Mouse (Mus musculus): ENCODE measurements around the gene Prpf39. TPM values are rescaled to one million over a fixed set of nuclear protein-coding genes. Genes with fewer than 3 reads are reported as not detected.

Prpf39 gene
- polyA plus RNA-seq (2011; ENCODE audit: insufficient read depth, insufficient read length, low read depth, missing spikeins), result 126 and 135 TPM in 2 replicates

GRCm38 (mm10) chr12:65036190-65036870 is at the start of gene Prpf39:
Gene Prpf39, plus strand, starts transcription at chr12:65036333.
- Histone ChIP-seq H3K4me1 (ENCODE audit: control insufficient read depth, insufficient read depth, low read length) (peaks cover 2% of the 10 kb centered on the region), H3K9ac (ENCODE audit: low read depth, poor library complexity, severe bottlenecking) (peak within 1 kb of the TSS; percentile 85), H3K27me3 (ENCODE audit: control insufficient read depth, insufficient read depth, low read length, poor library complexity, severe bottlenecking) (no peaks in the 10 kb centered on the region), H3K9me3 (replicated peaks; ENCODE audit: control insufficient read depth, insufficient read depth, low read length, poor library complexity, severe bottlenecking) (peaks cover 15% of the 10 kb centered on the region), H3K36me3 (ENCODE audit: control insufficient read depth, insufficient read depth, low read length, poor library complexity, severe bottlenecking) (peaks cover 2% of the 10 kb centered on the region; the same call in 1 of the 2 replicates), H3K27ac (ENCODE audit: insufficient read depth, low read length) (no peak within 1 kb of the TSS), H3K4me3 (ENCODE audit: low read depth, low read length) (peak within 1 kb of the TSS; percentile 82)
- no peak for TF ChIP-seq EP300 (IDR thresholded peaks at IDR 0.05; ENCODE audit: insufficient read depth, low read depth, low read length)
- TF ChIP-seq CTCF (IDR thresholded peaks at IDR 0.05; ENCODE audit: low read depth, low read length), result no peak
- peak; percentile 73 for TF ChIP-seq POLR2A (IDR thresholded peaks at IDR 0.05; ENCODE audit: insufficient read depth, low read length)

GRCm38 (mm10) chr12:65007725-65008124 is 28.4 kb upstream of the Prpf39 start:
- H3K36me3 ChIP-seq (ENCODE audit: control insufficient read depth, insufficient read depth, low read length, poor library complexity, severe bottlenecking), result peaks cover 13% of the 10 kb centered on the region
- H3K9me3 ChIP-seq (replicated peaks; ENCODE audit: control insufficient read depth, insufficient read depth, low read length, poor library complexity, severe bottlenecking), result no peaks in the 10 kb centered on the region
- H3K4me1 ChIP-seq (ENCODE audit: control insufficient read depth, insufficient read depth, low read length), result no peaks in the 10 kb centered on the region
- no peak overlapping the region for H3K9ac ChIP-seq (ENCODE audit: low read depth, poor library complexity, severe bottlenecking)
- no peak overlapping the region for H3K27ac ChIP-seq (ENCODE audit: insufficient read depth, low read length)
- no peaks in the 10 kb centered on the region for H3K27me3 ChIP-seq (ENCODE audit: control insufficient read depth, insufficient read depth, low read length, poor library complexity, severe bottlenecking)
- TF ChIP-seq CTCF (IDR thresholded peaks at IDR 0.05; ENCODE audit: low read depth, low read length), result no peak
- no peak for TF ChIP-seq EP300 (IDR thresholded peaks at IDR 0.05; ENCODE audit: insufficient read depth, low read depth, low read length)
- TF ChIP-seq POLR2A (IDR thresholded peaks at IDR 0.05; ENCODE audit: insufficient read depth, low read length), result no peak
- no peak overlapping the region for H3K4me3 ChIP-seq (ENCODE audit: low read depth, low read length)

- no peak overlapping the region for H3K4me3 ChIP-seq (ENCODE audit: low read depth, low read length)
- TF ChIP-seq CTCF (IDR thresholded peaks at IDR 0.05; ENCODE audit: low read depth, low read length) (no peak), POLR2A (IDR thresholded peaks at IDR 0.05; ENCODE audit: insufficient read depth, low read length) (no peak), EP300 (IDR thresholded peaks at IDR 0.05; ENCODE audit: insufficient read depth, low read depth, low read length) (no peak)
- no peak overlapping the region for H3K9ac ChIP-seq (ENCODE audit: low read depth, poor library complexity, severe bottlenecking)
- 0 out of 2 replicates have a peak, but pooled peaks cover 5% of the 10 kb centered on the region for H3K9me3 ChIP-seq (replicated peaks; ENCODE audit: control insufficient read depth, insufficient read depth, low read length, poor library complexity, severe bottlenecking)
- H3K4me1 ChIP-seq (ENCODE audit: control insufficient read depth, insufficient read depth, low read length), result no peaks in the 10 kb centered on the region
- no peak overlapping the region for H3K27ac ChIP-seq (ENCODE audit: insufficient read depth, low read length)
- no peaks in the 10 kb centered on the region; the same call in 1 of the 2 replicates for H3K36me3 ChIP-seq (ENCODE audit: control insufficient read depth, insufficient read depth, low read length, poor library complexity, severe bottlenecking)
- no peaks in the 10 kb centered on the region for H3K27me3 ChIP-seq (ENCODE audit: control insufficient read depth, insufficient read depth, low read length, poor library complexity, severe bottlenecking)
These were observed 13.3 kb upstream of the Prpf39 start for GRCm38 (mm10) chr12:65022842-65023241.

- Histone ChIP-seq H3K36me3 (ENCODE audit: control insufficient read depth, insufficient read depth, low read length, poor library complexity, severe bottlenecking) (peaks cover 2% of the 10 kb centered on the region; the same call in 1 of the 2 replicates), H3K27me3 (ENCODE audit: control insufficient read depth, insufficient read depth, low read length, poor library complexity, severe bottlenecking) (no peaks in the 10 kb centered on the region), H3K4me3 (ENCODE audit: low read depth, low read length) (no peak overlapping the region), H3K9ac (ENCODE audit: low read depth, poor library complexity, severe bottlenecking) (no peak overlapping the region), H3K27ac (ENCODE audit: insufficient read depth, low read length) (no peak overlapping the region), H3K9me3 (replicated peaks; ENCODE audit: control insufficient read depth, insufficient read depth, low read length, poor library complexity, severe bottlenecking) (peaks cover 15% of the 10 kb centered on the region), H3K4me1 (ENCODE audit: control insufficient read depth, insufficient read depth, low read length) (peaks cover 2% of the 10 kb centered on the region)
- TF ChIP-seq POLR2A (IDR thresholded peaks at IDR 0.05; ENCODE audit: insufficient read depth, low read length) (no peak), EP300 (IDR thresholded peaks at IDR 0.05; ENCODE audit: insufficient read depth, low read depth, low read length) (no peak), CTCF (IDR thresholded peaks at IDR 0.05; ENCODE audit: low read depth, low read length) (no peak)
These were observed 319 bp upstream of the Prpf39 start for GRCm38 (mm10) chr12:65035839-65036189.

- TF ChIP-seq EP300 (IDR thresholded peaks at IDR 0.05; ENCODE audit: insufficient read depth, low read depth, low read length) (no peak), CTCF (IDR thresholded peaks at IDR 0.05; ENCODE audit: low read depth, low read length) (no peak)
- Histone ChIP-seq H3K4me1 (ENCODE audit: control insufficient read depth, insufficient read depth, low read length) (peaks cover 2% of the 10 kb centered on the region), H3K27me3 (ENCODE audit: control insufficient read depth, insufficient read depth, low read length, poor library complexity, severe bottlenecking) (no peaks in the 10 kb centered on the region), H3K9me3 (replicated peaks; ENCODE audit: control insufficient read depth, insufficient read depth, low read length, poor library complexity, severe bottlenecking) (peaks cover 15% of the 10 kb centered on the region), H3K4me3 (ENCODE audit: low read depth, low read length) (peak overlapping the region; percentile 82), H3K9ac (ENCODE audit: low read depth, poor library complexity, severe bottlenecking) (peak overlapping the region; percentile 85), H3K27ac (ENCODE audit: insufficient read depth, low read length) (no peak overlapping the region), H3K36me3 (ENCODE audit: control insufficient read depth, insufficient read depth, low read length, poor library complexity, severe bottlenecking) (peaks cover 6% of the 10 kb centered on the region)
These were observed 886 bp downstream of the Prpf39 start for GRCm38 (mm10) chr12:65036892-65037545.

- no peaks in the 10 kb centered on the region for H3K27me3 ChIP-seq (ENCODE audit: control insufficient read depth, insufficient read depth, low read length, poor library complexity, severe bottlenecking)
- H3K4me3 ChIP-seq (ENCODE audit: low read depth, low read length), result no peak overlapping the region
- H3K27ac ChIP-seq (ENCODE audit: insufficient read depth, low read length), result no peak overlapping the region
- H3K36me3 ChIP-seq (ENCODE audit: control insufficient read depth, insufficient read depth, low read length, poor library complexity, severe bottlenecking), result peaks cover 11% of the 10 kb centered on the region
- TF ChIP-seq CTCF (IDR thresholded peaks at IDR 0.05; ENCODE audit: low read depth, low read length), result no peak
- TF ChIP-seq EP300 (IDR thresholded peaks at IDR 0.05; ENCODE audit: insufficient read depth, low read depth, low read length), result no peak
- no peak for TF ChIP-seq POLR2A (IDR thresholded peaks at IDR 0.05; ENCODE audit: insufficient read depth, low read length)
- H3K9me3 ChIP-seq (replicated peaks; ENCODE audit: control insufficient read depth, insufficient read depth, low read length, poor library complexity, severe bottlenecking), result peaks cover 15% of the 10 kb centered on the region
- H3K9ac ChIP-seq (ENCODE audit: low read depth, poor library complexity, severe bottlenecking), result peak overlapping the region; percentile 85; the same call in 1 of the 2 replicates
- peaks cover 2% of the 10 kb centered on the region for H3K4me1 ChIP-seq (ENCODE audit: control insufficient read depth, insufficient read depth, low read length)
These were observed 1.4 kb downstream of the Prpf39 start for GRCm38 (mm10) chr12:65037546-65037937.

Data from ES-Bruce4 (cell line).